Mouse (Mus musculus) heart, embryonic 12.5 days (tissue): Measurements from ENCODE around the gene BC049762. TPM values are rescaled to one million over a fixed set of nuclear protein-coding genes. Genes with fewer than 3 reads are reported as not detected.

ENCODE experiments used
- ATAC-seq: fragments of 200-750 bp; cut with Nextera tagmentation; 2 replicates; pipeline ENCODE4 v1.8.0; 2017; ENCODE audit warnings: moderate TSS enrichment, moderate library complexity; ENCODE audit not compliant: insufficient number of reproducible peaks, low FRiP score
- H3K27ac ChIP-seq: fragments of 300-500 bp; sonication (generic); 2 replicates; pipeline ENCODE4 v1.5.1; 2016; ENCODE audit warnings: mild to moderate bottlenecking, moderate library complexity; ENCODE audit not compliant: poor library complexity, severe bottlenecking
- H3K27me3 ChIP-seq: fragments of 300-500 bp; sonication (generic); replicated peaks from 2 replicates; pipeline ENCODE4 v1.6.1; 2016; ENCODE audit warnings: mild to moderate bottlenecking, moderate library complexity
- H3K36me3 ChIP-seq: fragments of 300-500 bp; sonication (generic); 2 replicates; pipeline ENCODE4 v1.6.1; 2016; ENCODE audit warnings: mild to moderate bottlenecking, moderate library complexity
- H3K4me1 ChIP-seq: fragments of 300-500 bp; sonication (generic); replicated peaks from 2 replicates; pipeline ENCODE4 v1.6.1; 2016; ENCODE audit warnings: mild to moderate bottlenecking
- H3K4me2 ChIP-seq: fragments of 300-500 bp; sonication (generic); 2 replicates; pipeline ENCODE4 v1.6.1; 2016; ENCODE audit warnings: mild to moderate bottlenecking, moderate library complexity
- H3K4me3 ChIP-seq: fragments of 300-500 bp; sonication (generic); 2 replicates; pipeline ENCODE4 v1.5.1; 2016; ENCODE audit warnings: mild to moderate bottlenecking
- H3K9ac ChIP-seq: fragments of 300-500 bp; sonication (generic); 2 replicates; pipeline ENCODE4 v1.6.1; 2016; ENCODE audit warnings: mild to moderate bottlenecking, moderate library complexity
- H3K9me3 ChIP-seq: fragments of 300-500 bp; sonication (generic); replicated peaks from 2 replicates; pipeline ENCODE4 v1.6.1; 2016; ENCODE audit warnings: mild to moderate bottlenecking, moderate library complexity
- WGBS: fragments of 180-500 bp; shearing (Covaris S2); methylation state at CpG from one replicate; pipeline ENCODE4 v1.1.7; 2016; 5-methylcytosine and 5-hydroxymethylcytosine counted together
- polyA plus RNA-seq: library from polyadenylated mRNA; unstranded; fragments of >200 nt; fragmentation: Nextera tagmentation; extraction: Ambion mirVana; gene quantifications from 2 replicates; pipeline ENCODE4 v1.2.1, GENCODE M21; 2016

BC049762 gene
- polyA plus RNA-seq, 1 experiment from 2014 or later, result 0.47 TPM

GRCm38 (mm10) chr11:51214021-51214420 is 48.8 kb downstream of the BC049762 start:
- no peak for ATAC-seq
- no peak overlapping the region for H3K9ac ChIP-seq
- 80% methylated on average over 7 of the region's 7 CpGs for WGBS
- no peaks in the 10 kb centered on the region for H3K36me3 ChIP-seq
- H3K4me3 ChIP-seq, result no peak overlapping the region
- no peak overlapping the region for H3K27ac ChIP-seq
- H3K4me1 ChIP-seq, result no peaks in the 10 kb centered on the region
- H3K9me3 ChIP-seq, result peaks cover 5% of the 10 kb centered on the region; the same call in 1 of the 2 replicates
- no peak overlapping the region for H3K4me2 ChIP-seq
- no peaks in the 10 kb centered on the region for H3K27me3 ChIP-seq

DNA sequence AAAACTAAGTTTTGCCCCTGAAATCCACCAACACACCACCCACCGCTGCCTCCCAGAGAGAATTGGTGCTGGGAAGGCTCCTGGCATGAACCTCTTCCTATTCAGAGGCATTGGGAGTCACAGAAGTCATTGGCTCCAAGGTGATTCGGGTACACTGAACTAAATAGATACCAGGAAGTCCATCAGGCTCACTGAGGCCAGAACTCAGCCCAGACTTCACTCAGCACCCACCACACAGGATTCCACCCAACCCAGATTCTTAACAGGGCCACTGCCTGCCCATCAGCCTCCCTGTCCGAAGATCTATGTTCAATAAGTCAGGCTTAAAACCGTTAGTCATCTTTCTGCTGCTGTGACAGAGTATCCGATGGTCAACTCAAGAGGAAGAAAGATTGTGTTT is 51.4 kb downstream of the BC049762 start:
- Histone ChIP-seq H3K4me1 (no peaks in the 10 kb centered on the region), H3K27me3 (no peaks in the 10 kb centered on the region), H3K4me3 (no peak overlapping the region), H3K36me3 (no peaks in the 10 kb centered on the region), H3K9ac (no peak overlapping the region), H3K9me3 (peaks cover 7% of the 10 kb centered on the region; the same call in 1 of the 2 replicates), H3K27ac (no peak overlapping the region), H3K4me2 (no peak overlapping the region)
- ATAC-seq, result no peak
- WGBS, result 81% methylated on average over 5 of the region's 5 CpGs

- WGBS, result 64% methylated on average over 3 of the region's 3 CpGs
- H3K4me3 ChIP-seq, result no peak overlapping the region
Measured at GRCm38 (mm10) chr11:51207758-51208157, 55.1 kb downstream of the BC049762 start.

More at GRCm38 (mm10) chr11:51207758-51208157, 55.1 kb downstream of the BC049762 start:
- ATAC-seq, result no peak
- H3K9ac ChIP-seq, result no peak overlapping the region
- no peaks in the 10 kb centered on the region for H3K4me1 ChIP-seq
- H3K4me2 ChIP-seq, result no peak overlapping the region
- H3K27ac ChIP-seq, result no peak overlapping the region
- H3K9me3 ChIP-seq, result peaks cover 13% of the 10 kb centered on the region; the same call in 1 of the 2 replicates
- no peaks in the 10 kb centered on the region for H3K36me3 ChIP-seq
- H3K27me3 ChIP-seq, result no peaks in the 10 kb centered on the region

Other genes starting within 250 kb of the BC049762 start
- not detected in 2 replicates for gene Olfr54, start 248.8 kb downstream of the BC049762 start, polyA plus RNA-seq
- not detected in 2 replicates for gene Olfr1375, start 214.9 kb downstream of the BC049762 start, polyA plus RNA-seq
- gene Zfp354a, start 203.8 kb downstream of the BC049762 start, polyA plus RNA-seq, result 5.4 and 6.4 TPM in 2 replicates
- not detected in 2 replicates for gene Gm12569, start 42.6 kb downstream of the BC049762 start, polyA plus RNA-seq
- gene Clk4, start 1.3 kb downstream of the BC049762 start, polyA plus RNA-seq, result 82.0 and 89.6 TPM in 2 replicates
- 16.4 and 18.9 TPM in 2 replicates for gene Col23a1, start 26.9 kb upstream of the BC049762 start, polyA plus RNA-seq